Mouse (Mus musculus) ES-E14 (cell line): ENCODE data around the gene Mgll.

ENCODE experiments used
- HCFC1 ChIP-seq: IDR thresholded peaks from 2 replicates; pipeline ENCODE4 v1.6.1; 2012; ENCODE audit warnings: low read length, inconsistent platforms, borderline replicate concordance; ENCODE audit not compliant: insufficient read depth
- MAFK ChIP-seq: IDR thresholded peaks from 2 replicates; pipeline ENCODE4 v1.6.1; 2014; ENCODE audit warnings: mild to moderate bottlenecking, low read depth, low read length, inconsistent platforms; ENCODE audit not compliant: insufficient read depth
- ZNF384 ChIP-seq: IDR thresholded peaks from 2 replicates; pipeline ENCODE4 v1.6.1; 2012; ENCODE audit warnings: low read depth, low read length, inconsistent platforms

DNA sequence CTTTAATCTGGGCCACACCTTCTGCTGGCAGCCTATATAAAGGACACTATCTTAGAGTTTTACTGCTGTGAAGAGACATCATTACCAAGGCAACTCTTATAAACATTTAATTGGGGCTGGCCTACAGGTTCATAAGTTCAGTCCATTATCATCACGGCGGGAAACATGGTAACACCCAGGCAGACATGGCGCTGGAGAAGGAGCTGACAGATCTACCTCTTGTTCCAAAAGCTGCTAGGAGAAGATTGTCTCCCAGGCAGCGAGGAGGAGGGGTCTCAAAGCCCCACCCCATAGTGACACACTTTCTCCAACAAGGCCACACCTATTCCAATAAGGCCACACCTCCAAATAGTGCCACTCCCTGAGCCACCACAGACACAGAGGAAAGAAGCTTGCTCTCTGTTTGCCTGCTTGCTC is 58.8 kb downstream of the Mgll start:
- TF ChIP-seq HCFC1 (no peak), ZNF384 (no peak), MAFK (no peak)
